Mouse (Mus musculus): ENCODE measurements around the gene Gpr37l1. TPM values are rescaled to one million over a fixed set of nuclear protein-coding genes. Genes with fewer than 3 reads are reported as not detected.

Gene Gpr37l1
- total RNA-seq, 2 experiments from 2014 or later, result not detected

GRCm38 (mm10) chr1:135154011-135154410 is 13.5 kb downstream of the Gpr37l1 start:
- no peak for ATAC-seq (replicated peaks; ENCODE audit: poor library complexity, severe bottlenecking)

- no peak for ATAC-seq (replicated peaks; ENCODE audit: poor library complexity, severe bottlenecking)
Observed at GRCm38 (mm10) chr1:135148996-135149395, 18.5 kb downstream of the Gpr37l1 start.

GRCm38 (mm10) chr1:135148476-135148875 is 19.0 kb downstream of the Gpr37l1 start:
- no peak for ATAC-seq (replicated peaks; ENCODE audit: poor library complexity, severe bottlenecking)

GRCm38 (mm10) chr1:135147702-135148058 is 19.8 kb downstream of the Gpr37l1 start:
- peak; percentile 68 for ATAC-seq (replicated peaks; ENCODE audit: poor library complexity, severe bottlenecking)

- ATAC-seq (replicated peaks; ENCODE audit: poor library complexity, severe bottlenecking), result peak; percentile 86
Observed at GRCm38 (mm10) chr1:135146946-135147701, 20.4 kb downstream of the Gpr37l1 start.

GRCm38 (mm10) chr1:135146077-135146945 is 21.2 kb downstream of the Gpr37l1 start, which contains the start of gene Arl8a:
Arl8a (plus strand) TSS chr1:135146824.
- peak; percentile 58 for ATAC-seq (replicated peaks; ENCODE audit: poor library complexity, severe bottlenecking)

GRCm38 (mm10) chr1:135143940-135144339 is 23.5 kb downstream of the Gpr37l1 start:
- no peak for ATAC-seq (replicated peaks; ENCODE audit: poor library complexity, severe bottlenecking)

GRCm38 (mm10) chr1:135142452-135142851 is 25.0 kb downstream of the Gpr37l1 start:
- ATAC-seq (replicated peaks; ENCODE audit: poor library complexity, severe bottlenecking), result no peak

- ATAC-seq (replicated peaks; ENCODE audit: poor library complexity, severe bottlenecking), result peak; percentile 47; the same call in 1 of the 2 replicates
Observed at GRCm38 (mm10) chr1:135139906-135140305, 27.6 kb downstream of the Gpr37l1 start.

- ATAC-seq (replicated peaks; ENCODE audit: poor library complexity, severe bottlenecking), result 0 out of 2 replicates have a peak, but pooled peaks have one; percentile 19
Observed at GRCm38 (mm10) chr1:135136500-135136899, 31.0 kb downstream of the Gpr37l1 start.

GRCm38 (mm10) chr1:135135111-135135787 is 32.2 kb downstream of the Gpr37l1 start:
- ATAC-seq (replicated peaks; ENCODE audit: poor library complexity, severe bottlenecking), result no peak

- no peak for ATAC-seq (replicated peaks; ENCODE audit: poor library complexity, severe bottlenecking)
Observed at GRCm38 (mm10) chr1:135133678-135134435, 33.6 kb downstream of the Gpr37l1 start.

GRCm38 (mm10) chr1:135132893-135133369 is 34.5 kb downstream of the Gpr37l1 start:
- peak; percentile 38 for ATAC-seq (replicated peaks; ENCODE audit: poor library complexity, severe bottlenecking)

- ATAC-seq (replicated peaks; ENCODE audit: poor library complexity, severe bottlenecking), result peak; percentile 61
Observed at GRCm38 (mm10) chr1:135132473-135132872, 35.0 kb downstream of the Gpr37l1 start, which contains the start of gene Ptpn7. Ptpn7 (plus strand) TSS chr1:135132700.

- no peak for ATAC-seq (replicated peaks; ENCODE audit: poor library complexity, severe bottlenecking)
Observed at GRCm38 (mm10) chr1:135131560-135131959, 35.9 kb downstream of the Gpr37l1 start.

- ATAC-seq (replicated peaks; ENCODE audit: poor library complexity, severe bottlenecking), result peak; percentile 57
Observed at GRCm38 (mm10) chr1:135131034-135131433, 36.4 kb downstream of the Gpr37l1 start.

GRCm38 (mm10) chr1:135130376-135131018 is 37.0 kb downstream of the Gpr37l1 start:
- no peak for ATAC-seq (replicated peaks; ENCODE audit: poor library complexity, severe bottlenecking)

- ATAC-seq (replicated peaks; ENCODE audit: poor library complexity, severe bottlenecking), result no peak
Observed at GRCm38 (mm10) chr1:135129543-135130183, 37.8 kb downstream of the Gpr37l1 start.

- ATAC-seq (replicated peaks; ENCODE audit: poor library complexity, severe bottlenecking), result no peak
Observed at GRCm38 (mm10) chr1:135128986-135129385, 38.5 kb downstream of the Gpr37l1 start.

Measured in granulocyte monocyte progenitor cell, adult 5-6 weeks (primary cell).